Comparison of ENCODE assay signal across 9 mouse cellular contexts in genomic region chr11:82844771-82845414, GRCm38 (mm10). TPM values are rescaled to one million over a fixed set of nuclear protein-coding genes. Genes with fewer than 3 reads are reported as not detected.
DNase-seq lines count a peak whose midpoint lies in the region; ATAC-seq and TF ChIP-seq lines count a peak whose summit lies in the region.
"Had no signal": no experiment of that assay in that cellular context is flagged by ENCODE, and none has a peak within 500 bp of the region (broad histone marks: within the 10 kb centered on the region; RNA-seq: fewer than 3 reads in every experiment).

No protein-coding gene starts in this region.

- intact Hi-C loops in heart, adult 2 months (cut with DNase I): no loop called here

- no peak for DNase-seq in heart, adult 2 months
- no peak for DNase-seq in CH12.LX (ENCODE audit: extremely low read depth)
- DNase-seq in retina, postnatal 1 day: no peak
- no peak for DNase-seq in Muller cell, postnatal 12 days (ENCODE audit: inconsistent ontology term)
- DNase-seq in right cerebral cortex, adult 18-20 months: no peak

- WGBS in heart, embryonic 12.5 days: 53% methylated on average over 11 of the region's 11 CpGs
- WGBS in heart, adult 2 months: 65% methylated on average over 11 of the region's 11 CpGs
- 40% methylated on average over 11 of the region's 11 CpGs for WGBS in liver, embryonic 12.5 days (ENCODE audit: insufficient replicate concordance)

- in situ Hi-C loops in CH12.LX (cut with MboI; ENCODE audit: low pct_ligation_motif_present, low pct_unique_long_range_greater_than_20kb, low sequenced_read_pairs): loop anchor here (5.0 kb wide), 1 partner anchor 42 kb away; no protein-coding TSS in a partner anchor

- no peak for TF ChIP-seq RAD21 in CH12.LX (IDR thresholded peaks at IDR 0.05; ENCODE audit: low read depth, low read length)

- no peak overlapping the region for H3K27ac ChIP-seq in heart, embryonic 12.5 days (ENCODE audit: poor library complexity, severe bottlenecking)
- no peak overlapping the region for H3K27ac ChIP-seq in heart, adult 2 months
- H3K27ac ChIP-seq in CH12.LX (ENCODE audit: insufficient read depth, low read depth): peak overlapping the region; percentile 82
- H3K27ac ChIP-seq in liver, embryonic 12.5 days: peak overlapping the region; percentile 99

- TF ChIP-seq EP300 in heart, adult 2 months (IDR thresholded peaks at IDR 0.05; ENCODE audit: insufficient read depth, low read depth, low read length): no peak
- no peak for TF ChIP-seq EP300 in CH12.LX (IDR thresholded peaks at IDR 0.05; ENCODE audit: low read length)

- H3K27me3 ChIP-seq in heart, embryonic 12.5 days (replicated peaks): no peaks in the 10 kb centered on the region
- no peaks in the 10 kb centered on the region for H3K27me3 ChIP-seq in heart, adult 2 months (ENCODE audit: control insufficient read depth, insufficient read depth, low read length)
- no peaks in the 10 kb centered on the region for H3K27me3 ChIP-seq in CH12.LX (replicated peaks)
- H3K27me3 ChIP-seq in liver, embryonic 12.5 days (replicated peaks): no peaks in the 10 kb centered on the region

- H3K9ac ChIP-seq in heart, embryonic 12.5 days: 0 out of 2 replicates have a peak overlapping the region, but pooled peaks have one; percentile 9
- H3K9ac ChIP-seq in heart, adult 2 months (ENCODE audit: low read depth, low read length): no peak overlapping the region
- H3K9ac ChIP-seq in CH12.LX (ENCODE audit: insufficient read depth, low read depth): peak overlapping the region; percentile 37
- H3K9ac ChIP-seq in liver, embryonic 12.5 days: peak overlapping the region; percentile 86

- peaks cover 29% of the 10 kb centered on the region for H3K4me1 ChIP-seq in heart, embryonic 12.5 days (replicated peaks)
- H3K4me1 ChIP-seq in heart, adult 2 months (ENCODE audit: control insufficient read depth, insufficient read depth, low read length): peaks cover 4% of the 10 kb centered on the region; the same call in 1 of the 2 replicates
- H3K4me1 ChIP-seq in CH12.LX (ENCODE audit: control insufficient read depth in 1 of 2, insufficient read depth in 2 of 2): peaks cover 16 to 36% of the 10 kb centered on the region in 2 experiments
- peaks cover 99% of the 10 kb centered on the region for H3K4me1 ChIP-seq in liver, embryonic 12.5 days

- no peaks in the 10 kb centered on the region for H3K36me3 ChIP-seq in heart, embryonic 12.5 days
- H3K36me3 ChIP-seq in heart, adult 2 months (ENCODE audit: control insufficient read depth, insufficient read depth, low read length): no peaks in the 10 kb centered on the region
- H3K36me3 ChIP-seq in CH12.LX (replicated peaks in 1 of 2; ENCODE audit: control insufficient read depth in 1 of 2, insufficient read depth in 1 of 2, low read length in 1 of 2): peaks cover 7 to 17% of the 10 kb centered on the region in 2 experiments
- H3K36me3 ChIP-seq in liver, embryonic 12.5 days: peaks cover 9% of the 10 kb centered on the region; the same call in 1 of the 2 replicates

- TF ChIP-seq POLR2A in heart, adult 2 months (IDR thresholded peaks at IDR 0.05; ENCODE audit: insufficient read depth, low read depth, low read length): no peak
- TF ChIP-seq POLR2A in CH12.LX (IDR thresholded peaks at IDR 0.05; ENCODE audit: low read depth, low read length): no peak

- dilution Hi-C loops in CH12.LX (cut with MboI; ENCODE audit: extremely low pct_ligation_motif_present, extremely low pct_unique_long_range_greater_than_20kb, low sequenced_read_pairs): no loop called here

- ATAC-seq in heart, embryonic 12.5 days (ENCODE audit: insufficient number of reproducible peaks, low FRiP score): no peak
- ATAC-seq in common myeloid progenitor, adult 5-6 weeks (replicated peaks; ENCODE audit: low read depth, poor library complexity, severe bottlenecking): peak; percentile 4; the same call in 1 of the 2 replicates
- ATAC-seq in liver, embryonic 12.5 days: no peak
- ATAC-seq: inflammation-experienced regulatory T-cells, adult 6 months had no signal

- H3K4me3 ChIP-seq in heart, embryonic 12.5 days: peak overlapping the region; percentile 31
- no peak overlapping the region; the same call in 1 of the 2 replicates for H3K4me3 ChIP-seq in heart, adult 2 months
- H3K4me3 ChIP-seq in CH12.LX (replicated peaks in 1 of 3; ENCODE audit: low read depth in 2 of 3, low read length in 2 of 3, poor library complexity in 1 of 3): peak overlapping the region; percentile 49 to 57 (median 51)
- peak overlapping the region; percentile 61 for H3K4me3 ChIP-seq in liver, embryonic 12.5 days

- peak overlapping the region; percentile 63 for H3K4me2 ChIP-seq in heart, embryonic 12.5 days
- peak overlapping the region; percentile 100 for H3K4me2 ChIP-seq in CH12.LX (ENCODE audit: insufficient read depth, low read depth, poor library complexity, severe bottlenecking)
- peak overlapping the region; percentile 92 for H3K4me2 ChIP-seq in liver, embryonic 12.5 days

- TF ChIP-seq CTCF in heart, adult 2 months (IDR thresholded peaks at IDR 0.05): no peak
- TF ChIP-seq CTCF in CH12.LX (conservative IDR thresholded peaks at IDR 0.05 in 1 of 2, IDR thresholded peaks at IDR 0.05 in 1 of 2; ENCODE audit: low read depth in 2 of 2, low read length in 2 of 2): no peak

- no peaks in the 10 kb centered on the region for H3K9me3 ChIP-seq in heart, embryonic 12.5 days (replicated peaks)
- H3K9me3 ChIP-seq in CH12.LX (replicated peaks; ENCODE audit: low read length): peaks cover 11% of the 10 kb centered on the region
- H3K9me3 ChIP-seq in liver, embryonic 12.5 days (replicated peaks): no peaks in the 10 kb centered on the region

- H3K79me2 ChIP-seq in heart, adult 2 months (replicated peaks; ENCODE audit: control insufficient read depth, insufficient read depth, low read length): no peaks in the 10 kb centered on the region; the same call in 1 of the 2 replicates
- H3K79me2 ChIP-seq in CH12.LX (replicated peaks; ENCODE audit: control insufficient read depth, extremely low read depth, insufficient read depth, poor library complexity, severe bottlenecking): peaks cover 12% of the 10 kb centered on the region

TF ChIP-seq in CH12.LX, 34 proteins besides CTCF, POLR2A, EP300 and RAD21:
- TF ChIP-seq USF1 (IDR thresholded peaks at IDR 0.05; ENCODE audit: low read depth, low read length): no peak
- TF ChIP-seq CHD2 (IDR thresholded peaks at IDR 0.05; ENCODE audit: low read length): peak; percentile 47; the same call in 1 of the 2 replicates
- peak; percentile 25; the same call in 1 of the 2 replicates for TF ChIP-seq BHLHE40 (IDR thresholded peaks at IDR 0.05; ENCODE audit: low read depth, low read length)
- 0 out of 2 replicates have a peak, but pooled peaks have one; percentile 46 for TF ChIP-seq CHD1 (IDR thresholded peaks at IDR 0.05; ENCODE audit: low read depth, low read length)
- TF ChIP-seq MXI1 (IDR thresholded peaks at IDR 0.05; ENCODE audit: low read depth, low read length): peak; percentile 9; the same call in 1 of the 2 replicates
- TF ChIP-seq SIN3A (IDR thresholded peaks at IDR 0.05; ENCODE audit: low read length): no peak
- TF ChIP-seq HCFC1 (IDR thresholded peaks at IDR 0.05; ENCODE audit: low read depth, low read length): no peak
- no peak for TF ChIP-seq MAZ (IDR thresholded peaks at IDR 0.05; ENCODE audit: low read depth, low read length)

RNA-seq across cellular contexts. Expression of gene Rffl, which starts 26.1 kb away (rescaled TPM):
- 6.7 and 6.8 TPM in 2 replicates for polyA plus RNA-seq in heart, embryonic 12.5 days (2016; fragmentation: Nextera tagmentation; extraction: Ambion mirVana)
- total RNA-seq in heart, adult 2 months (2021): 1 to 10 TPM; 4.0 to 4.3 TPM
- polyA plus RNA-seq in heart, adult 2 months (2012; rRNA removed): 4.6 and 5.9 TPM in 2 replicates
- 14.8 and 16.5 TPM in 2 replicates for total RNA-seq in CH12.LX (2012; rRNA removed)
- total RNA-seq in CH12.LX (2014; rRNA removed): 1.2 and 1.5 TPM in 2 replicates
- 3.0 TPM in 2 replicates for polyA plus RNA-seq in CH12.LX (2012; ENCODE audit: insufficient read length, low read depth)
- 12.5 and 14.4 TPM in 2 replicates for total RNA-seq in common myeloid progenitor, adult 5-6 weeks (2017)
- polyA plus RNA-seq in liver, embryonic 12.5 days (2016; fragmentation: Nextera tagmentation; extraction: Ambion mirVana): 28.1 and 28.8 TPM in 2 replicates

RNA-seq across cellular contexts. Expression of gene Rad51d, which starts 45.5 kb away (rescaled TPM):
- 13.0 and 14.6 TPM in 2 replicates for polyA plus RNA-seq in heart, embryonic 12.5 days (2016; fragmentation: Nextera tagmentation; extraction: Ambion mirVana)
- 1 to 10 TPM; 8.5 to 9.5 TPM for total RNA-seq in heart, adult 2 months (2021)
- polyA plus RNA-seq in heart, adult 2 months (2012; rRNA removed): 8.6 and 10.1 TPM in 2 replicates
- total RNA-seq in CH12.LX (2012; rRNA removed) (27.2 and 35.5 TPM in 2 replicates), CH12.LX (2014; rRNA removed) (15.0 and 15.7 TPM in 2 replicates)
- polyA plus RNA-seq in CH12.LX (2012; ENCODE audit: insufficient read length, low read depth): 27.6 and 33.3 TPM in 2 replicates
- total RNA-seq in common myeloid progenitor, adult 5-6 weeks (2017): 15.7 and 16.0 TPM in 2 replicates
- polyA plus RNA-seq in liver, embryonic 12.5 days (2016; fragmentation: Nextera tagmentation; extraction: Ambion mirVana): 8.6 and 10.0 TPM in 2 replicates

RNA-seq across cellular contexts. Expression of gene Fndc8, which starts 47.0 kb away (rescaled TPM):
- 0.10 and 0.12 TPM in 2 replicates for polyA plus RNA-seq in heart, embryonic 12.5 days (2016; fragmentation: Nextera tagmentation; extraction: Ambion mirVana)
- not detected for total RNA-seq in heart, adult 2 months (2021)
- 0.06 TPM in 1 of 2 replicates, not detected in the other for polyA plus RNA-seq in heart, adult 2 months (2012; rRNA removed)
- total RNA-seq in CH12.LX (2012; rRNA removed) (0.08 TPM in 1 of 2 replicates, not detected in the other), CH12.LX (2014; rRNA removed) (not detected in 2 replicates)
- 0.22 and 0.36 TPM in 2 replicates for polyA plus RNA-seq in CH12.LX (2012; ENCODE audit: insufficient read length, low read depth)
- not detected in 2 replicates for total RNA-seq in common myeloid progenitor, adult 5-6 weeks (2017)
- 0.08 and 0.19 TPM in 2 replicates for polyA plus RNA-seq in liver, embryonic 12.5 days (2016; fragmentation: Nextera tagmentation; extraction: Ambion mirVana)
- polyA plus RNA-seq: inflammation-experienced regulatory T-cells, adult 6 months had no signal

Comparison
In these comparisons a context has a peak if more than half of its experiments do, and no peak if none do; other contexts are left out.
1. H3K27ac ChIP-seq: peak in CH12.LX (single experiment) and liver, embryonic 12.5 days (single experiment); none in heart, embryonic 12.5 days (single experiment) and heart, adult 2 months (single experiment).
2. Peak in every context shown above with its lines, with median percentiles within 50 percentile points of each other: H3K4me2 ChIP-seq.